Comparison of ENCODE assay signal across 29 mouse cellular contexts in the genomic region with DNA sequence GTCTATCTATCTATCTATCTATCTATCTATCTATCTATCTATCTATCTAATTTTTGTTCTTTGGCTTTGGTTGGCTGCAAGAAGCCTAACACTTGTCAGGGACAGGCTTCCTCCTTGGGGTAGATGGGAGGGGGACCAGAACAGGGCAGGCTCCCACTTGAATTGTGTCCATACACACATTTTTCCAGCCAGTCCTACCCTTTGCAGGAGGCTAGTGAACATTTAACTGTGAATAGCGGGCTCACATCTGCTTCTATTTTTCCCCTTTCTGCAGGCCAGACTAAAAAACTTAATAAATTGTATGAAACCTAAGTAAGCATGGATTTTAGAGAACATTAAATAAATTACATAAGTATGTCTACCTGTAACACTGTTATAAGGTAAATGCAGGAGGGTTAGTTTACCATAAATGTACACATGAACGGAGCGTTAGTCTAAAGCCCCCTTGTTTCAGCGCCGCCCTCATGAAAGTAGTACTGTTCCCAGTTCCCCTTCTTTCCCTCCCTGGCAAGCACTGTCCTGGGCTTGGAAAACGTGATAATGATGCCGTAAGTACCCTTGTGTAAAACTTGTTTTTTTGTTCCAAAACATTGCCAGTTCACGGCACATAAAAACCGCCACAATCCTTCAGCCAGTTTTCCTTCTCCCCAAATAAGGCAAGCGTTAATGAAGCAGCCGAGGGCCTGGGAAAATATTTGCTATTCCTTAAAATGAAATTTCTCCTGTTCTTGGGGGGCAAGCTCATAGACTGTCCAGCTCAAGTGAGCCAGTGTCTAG.
DNase-seq lines count a peak whose midpoint lies in the region; ATAC-seq and TF ChIP-seq lines count a peak whose summit lies in the region.
"Had no signal": no experiment of that assay in that cellular context is flagged by ENCODE, and none has a peak within 500 bp of the region (broad histone marks: within the 10 kb centered on the region; RNA-seq: fewer than 3 reads in every experiment).

No protein-coding gene starts in this region.

- no peak for ATAC-seq in embryonic facial prominence, embryonic 11.5 days (replicated peaks; ENCODE audit: insufficient number of reproducible peaks, low FRiP score, low TSS enrichment, low read depth)
- ATAC-seq in limb, embryonic 15.5 days (ENCODE audit: insufficient number of reproducible peaks, low FRiP score, low TSS enrichment, low read depth), result peak; percentile 55; the same call in 1 of the 2 replicates
- ATAC-seq in intestine, postnatal 0 days, result no peak
- ATAC-seq: forebrain, embryonic 16.5 days; hindbrain, postnatal 0 days; intestine, embryonic 15.5 days; liver, embryonic 12.5 days; liver, postnatal 0 days; lung, postnatal 0 days had no signal

- H3K27me3 ChIP-seq in embryonic facial prominence, embryonic 11.5 days (ENCODE audit: control insufficient read depth, insufficient read depth, low read length), result no peaks in the 10 kb centered on the region
- no peaks in the 10 kb centered on the region for H3K27me3 ChIP-seq in limb, embryonic 10.5 days (ENCODE audit: low read depth, poor library complexity, severe bottlenecking)
- no peaks in the 10 kb centered on the region for H3K27me3 ChIP-seq in limb, embryonic 15.5 days
- H3K27me3 ChIP-seq in intestine, postnatal 0 days (replicated peaks; ENCODE audit: control insufficient read depth, insufficient read depth, low read length), result no peaks in the 10 kb centered on the region
- H3K27me3 ChIP-seq: heart, embryonic 15.5 days; hindbrain, embryonic 12.5 days; intestine, embryonic 15.5 days; midbrain, embryonic 12.5 days had no signal

- H3K36me3 ChIP-seq in embryonic facial prominence, embryonic 11.5 days (replicated peaks; ENCODE audit: control insufficient read depth, insufficient read depth, low read depth, low read length), result no peaks in the 10 kb centered on the region
- peaks cover 23% of the 10 kb centered on the region for H3K36me3 ChIP-seq in limb, embryonic 10.5 days
- H3K36me3 ChIP-seq in limb, embryonic 15.5 days, result no peaks in the 10 kb centered on the region
- H3K36me3 ChIP-seq in intestine, postnatal 0 days (ENCODE audit: control insufficient read depth, insufficient read depth), result no peaks in the 10 kb centered on the region
- H3K36me3 ChIP-seq: heart, embryonic 10.5 days; heart, embryonic 15.5 days; hindbrain, embryonic 12.5 days; intestine, embryonic 15.5 days; liver, embryonic 12.5 days; midbrain, embryonic 12.5 days had no signal

- peak overlapping the region; percentile 32; the same call in 1 of the 2 replicates for H3K27ac ChIP-seq in gastrocnemius, adult 2 months
- no peak overlapping the region for H3K27ac ChIP-seq in embryonic facial prominence, embryonic 11.5 days (replicated peaks; ENCODE audit: low read depth, low read length)
- peak overlapping the region; percentile 46; the same call in 1 of the 2 replicates for H3K27ac ChIP-seq in limb, embryonic 10.5 days
- peak overlapping the region; percentile 65 for H3K27ac ChIP-seq in limb, embryonic 15.5 days
- H3K27ac ChIP-seq in intestine, postnatal 0 days (ENCODE audit: low read depth, low read length), result no peak overlapping the region
- H3K27ac ChIP-seq: heart, embryonic 10.5 days; hindbrain, embryonic 12.5 days; hindbrain, postnatal 0 days; intestine, embryonic 15.5 days; liver, embryonic 12.5 days; midbrain, embryonic 12.5 days had no signal

- no peak for TF ChIP-seq CTCF in gastrocnemius, adult 2 months (IDR thresholded peaks at IDR 0.05)
- no peak for TF ChIP-seq CTCF in intestine, postnatal 0 days (IDR thresholded peaks at IDR 0.05; ENCODE audit: low read depth)

- no peak overlapping the region for H3K9ac ChIP-seq in embryonic facial prominence, embryonic 11.5 days (replicated peaks; ENCODE audit: low read length)
- H3K9ac ChIP-seq in limb, embryonic 15.5 days, result no peak overlapping the region
- H3K9ac ChIP-seq in intestine, postnatal 0 days (ENCODE audit: low read depth, low read length), result no peak overlapping the region
- H3K9ac ChIP-seq: heart, embryonic 15.5 days; hindbrain, embryonic 12.5 days; intestine, embryonic 15.5 days; liver, embryonic 12.5 days; liver, postnatal 0 days; midbrain, embryonic 12.5 days had no signal

- no peak overlapping the region for H3K4me2 ChIP-seq in embryonic facial prominence, embryonic 11.5 days (ENCODE audit: low read depth, low read length)
- H3K4me2 ChIP-seq in limb, embryonic 15.5 days, result no peak overlapping the region
- H3K4me2 ChIP-seq in intestine, postnatal 0 days (replicated peaks; ENCODE audit: low read depth), result no peak overlapping the region
- H3K4me2 ChIP-seq: hindbrain, embryonic 12.5 days; intestine, embryonic 15.5 days; liver, embryonic 12.5 days; midbrain, embryonic 12.5 days had no signal

- no peak for DNase-seq in gastrocnemius, adult 2 months
- no peak for DNase-seq in gastrocnemius, adult 18-20 months (ENCODE audit: low spot score)
- DNase-seq in embryonic facial prominence, embryonic 11.5 days (ENCODE audit: low spot score), result peak; percentile 42
- no peak for DNase-seq in limb, embryonic 10.5 days (ENCODE audit: low spot score)
- no peak for DNase-seq in lung, adult 18-20 months
- DNase-seq in spleen, adult 18-20 months, result no peak
- DNase-seq: adrenal gland, postnatal 14 days; cerebellum, adult 11-12 months; cerebellum, adult 9-11 months; gastrocnemius, postnatal 10 days; kidney, postnatal 14 days; liver, postnatal 0 days; lung, postnatal 4 days; retina, postnatal 1 day; right cerebral cortex, postnatal 14 days; thymus, postnatal 4 days had no signal

- H3K4me3 ChIP-seq in gastrocnemius, adult 2 months, result no peak overlapping the region
- no peak overlapping the region for H3K4me3 ChIP-seq in embryonic facial prominence, embryonic 11.5 days (ENCODE audit: low read depth, low read length)
- H3K4me3 ChIP-seq in limb, embryonic 10.5 days, result no peak overlapping the region
- no peak overlapping the region for H3K4me3 ChIP-seq in limb, embryonic 15.5 days
- H3K4me3 ChIP-seq in intestine, postnatal 0 days (ENCODE audit: low read depth, low read length), result no peak overlapping the region
- H3K4me3 ChIP-seq: erythroblast, embryonic 14.5 days; heart, embryonic 10.5 days; heart, embryonic 15.5 days; hindbrain, embryonic 12.5 days; intestine, embryonic 15.5 days; liver, embryonic 12.5 days; megakaryocyte, embryonic 14.5 days; midbrain, embryonic 12.5 days had no signal

- intact Hi-C loops in gastrocnemius, adult 2 months (cut with DNase I), result no loop called here

- no peaks in the 10 kb centered on the region for H3K9me3 ChIP-seq in embryonic facial prominence, embryonic 11.5 days (replicated peaks; ENCODE audit: control insufficient read depth, low read length)
- H3K9me3 ChIP-seq in limb, embryonic 10.5 days (replicated peaks), result no peaks in the 10 kb centered on the region
- H3K9me3 ChIP-seq in limb, embryonic 15.5 days, result no peaks in the 10 kb centered on the region
- no peaks in the 10 kb centered on the region for H3K9me3 ChIP-seq in intestine, postnatal 0 days (ENCODE audit: control insufficient read depth)
- H3K9me3 ChIP-seq: heart, embryonic 10.5 days; heart, embryonic 15.5 days; hindbrain, embryonic 12.5 days; intestine, embryonic 15.5 days; liver, embryonic 12.5 days; megakaryocyte, embryonic 14.5 days; midbrain, embryonic 12.5 days had no signal

- peaks cover 3% of the 10 kb centered on the region; the same call in 1 of the 2 replicates for H3K4me1 ChIP-seq in embryonic facial prominence, embryonic 11.5 days (ENCODE audit: control insufficient read depth, insufficient read depth, low read length)
- peaks cover 70% of the 10 kb centered on the region for H3K4me1 ChIP-seq in limb, embryonic 10.5 days
- H3K4me1 ChIP-seq in limb, embryonic 15.5 days, result peaks cover 74% of the 10 kb centered on the region
- H3K4me1 ChIP-seq in intestine, postnatal 0 days (replicated peaks; ENCODE audit: control insufficient read depth, insufficient read depth, low read length), result peaks cover 10% of the 10 kb centered on the region; the same call in 1 of the 2 replicates

- 73% methylated on average over 11 of the region's 11 CpGs for WGBS in embryonic facial prominence, embryonic 11.5 days
- 85% methylated on average over 11 of the region's 11 CpGs for WGBS in limb, embryonic 10.5 days
- 33% methylated on average over 11 of the region's 11 CpGs for WGBS in limb, embryonic 15.5 days
- 79% methylated on average over 11 of the region's 11 CpGs for WGBS in intestine, postnatal 0 days

Comparison
In these comparisons a context has a peak if more than half of its experiments do, and no peak if none do; other contexts are left out.
1. H3K27ac ChIP-seq: peak in gastrocnemius, adult 2 months (single experiment), limb, embryonic 10.5 days (single experiment) and limb, embryonic 15.5 days (single experiment); none in embryonic facial prominence, embryonic 11.5 days (single experiment) and intestine, postnatal 0 days (single experiment).